In the genomic region with DNA sequence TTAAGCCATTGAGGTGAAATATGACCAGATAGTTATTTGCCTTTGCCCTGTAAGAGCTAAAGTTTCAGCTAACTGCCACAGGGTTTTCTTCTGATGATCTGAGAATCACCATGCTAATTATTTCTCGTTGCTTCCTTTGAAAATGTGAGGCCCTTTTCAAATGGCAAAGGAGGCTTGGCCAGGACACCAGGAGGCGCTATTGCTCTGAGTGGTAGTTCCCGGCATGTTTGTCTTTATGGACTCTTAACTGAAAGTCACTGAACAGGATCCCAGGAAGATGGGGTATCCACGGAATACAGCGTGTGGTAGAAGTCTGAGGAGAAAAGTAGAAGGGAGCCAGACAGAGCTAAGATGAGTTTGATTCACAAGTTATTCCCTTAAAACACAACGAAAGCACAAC, we compare ENCODE assay signal across 9 mouse cellular contexts.
DNase-seq lines count a peak whose midpoint lies in the region; ATAC-seq and TF ChIP-seq lines count a peak whose summit lies in the region.
"Had no signal": no experiment of that assay in that cellular context is flagged by ENCODE, and none has a peak within 500 bp of the region (broad histone marks: within the 10 kb centered on the region; RNA-seq: fewer than 3 reads in every experiment).

No protein-coding gene starts in this region.

- H3K36me3 ChIP-seq in ES-Bruce4 (ENCODE audit: control insufficient read depth, insufficient read depth, low read length, poor library complexity, severe bottlenecking): no peaks in the 10 kb centered on the region
- H3K36me3 ChIP-seq in small intestine, adult 2 months (ENCODE audit: control insufficient read depth, insufficient read depth, low read length): no peaks in the 10 kb centered on the region
- H3K36me3 ChIP-seq: limb, embryonic 13.5 days had no signal

- no peak overlapping the region for H3K4me3 ChIP-seq in ES-Bruce4 (ENCODE audit: low read depth, low read length)
- H3K4me3 ChIP-seq in small intestine, adult 2 months (ENCODE audit: low read depth, low read length): no peak overlapping the region
- H3K4me3 ChIP-seq: limb, embryonic 13.5 days had no signal

- 15% methylated on average over 6 of the region's 6 CpGs for WGBS in small intestine, adult 2 months

- no peaks in the 10 kb centered on the region for H3K4me1 ChIP-seq in ES-Bruce4 (ENCODE audit: control insufficient read depth, insufficient read depth, low read length)
- H3K4me1 ChIP-seq in small intestine, adult 2 months (ENCODE audit: control insufficient read depth, insufficient read depth, insufficient read length, low read length): no peaks in the 10 kb centered on the region
- H3K4me1 ChIP-seq: limb, embryonic 13.5 days had no signal

- peak; percentile 91 for DNase-seq in 3T3-L1 (ENCODE audit: low read depth, low spot score)
- DNase-seq in c-Kit-positive CD71-positive TER-119-negative erythroid progenitor cells, embryonic 14.5 days (ENCODE audit: low read depth): peak; percentile 41
- DNase-seq in frontal cortex, postnatal 36 days (ENCODE audit: low spot score in 2 of 2): peak; percentile 76 to 80
- DNase-seq in layer of hippocampus, adult 8-10 months (ENCODE audit: low spot score in 2 of 2): peak; percentile 48 to 84
- peak; percentile 90 for DNase-seq in lung, postnatal 14 days

- TF ChIP-seq POLR2A in ES-Bruce4 (IDR thresholded peaks at IDR 0.05; ENCODE audit: insufficient read depth, low read length): no peak
- no peak for TF ChIP-seq POLR2A in small intestine, adult 2 months (IDR thresholded peaks at IDR 0.05; ENCODE audit: low read depth, low read length)

- H3K27me3 ChIP-seq in ES-Bruce4 (ENCODE audit: control insufficient read depth, insufficient read depth, low read length, poor library complexity, severe bottlenecking): no peaks in the 10 kb centered on the region
- H3K27me3 ChIP-seq in small intestine, adult 2 months (ENCODE audit: control insufficient read depth, insufficient read depth, low read length): no peaks in the 10 kb centered on the region

- no peaks in the 10 kb centered on the region for H3K9me3 ChIP-seq in ES-Bruce4 (replicated peaks; ENCODE audit: control insufficient read depth, insufficient read depth, low read length, poor library complexity, severe bottlenecking)
- H3K9me3 ChIP-seq: limb, embryonic 13.5 days had no signal

- no peak for TF ChIP-seq EP300 in ES-Bruce4 (IDR thresholded peaks at IDR 0.05; ENCODE audit: insufficient read depth, low read depth, low read length)

- H3K9ac ChIP-seq in ES-Bruce4 (ENCODE audit: low read depth, poor library complexity, severe bottlenecking): no peak overlapping the region
- H3K9ac ChIP-seq: limb, embryonic 13.5 days had no signal

- TF ChIP-seq CTCF in ES-Bruce4 (IDR thresholded peaks at IDR 0.05; ENCODE audit: low read depth, low read length): peak; percentile 64
- TF ChIP-seq CTCF in small intestine, adult 2 months (IDR thresholded peaks at IDR 0.05; ENCODE audit: extremely low read depth, insufficient read length, insufficient replicate concordance, low read depth, low read length): peak; percentile 86; the same call in 1 of the 2 replicates

- ATAC-seq in activated CD4-positive, CD25-positive, alpha-beta regulatory T cell, adult 4 months: no peak

- H3K27ac ChIP-seq in ES-Bruce4 (ENCODE audit: insufficient read depth, low read length): no peak overlapping the region
- H3K27ac ChIP-seq in small intestine, adult 2 months (ENCODE audit: insufficient read depth, low read depth, low read length): no peak overlapping the region
- H3K27ac ChIP-seq: limb, embryonic 13.5 days had no signal

Comparison
In these comparisons a context has a peak if more than half of its experiments do, and no peak if none do; other contexts are left out.
1. DNase-seq: peak in every context shown above with its lines; median percentile 91 in 3T3-L1; 90 in lung, postnatal 14 days; 78 in frontal cortex, postnatal 36 days; 66 in layer of hippocampus, adult 8-10 months; 41 in c-Kit-positive CD71-positive TER-119-negative erythroid progenitor cells, embryonic 14.5 days.